Mouse (Mus musculus) myocyte (in vitro differentiated cells): ENCODE data around the gene Errfi1.

Source experiments
- CEBPB ChIP-seq: IDR thresholded peaks from 2 replicates; pipeline ENCODE4 v1.6.1; 2011; ENCODE audit warnings: mild to moderate bottlenecking, moderate library complexity; ENCODE audit not compliant: poor library complexity, insufficient read depth, severe bottlenecking
- E2F4 ChIP-seq: IDR thresholded peaks from one replicate; pipeline ENCODE4 v1.6.1; 2011; ENCODE audit warnings: mild to moderate bottlenecking, control low read depth, moderate library complexity; ENCODE audit not compliant: insufficient read depth
- MAX ChIP-seq: IDR thresholded peaks from one replicate; pipeline ENCODE4 v1.6.1; 2011; ENCODE audit warnings: low read depth, mild to moderate bottlenecking, control low read depth
- MYOD1 ChIP-seq, 3 experiments: IDR thresholded peaks; one replicate each; pipeline ENCODE4 v1.6.1; 2011; ENCODE audit warnings: control low read depth in 2 of 3, low read depth in 2 of 3, mild to moderate bottlenecking in 2 of 3, moderate library complexity in 1 of 3; ENCODE audit not compliant: insufficient read length in 2 of 3, control insufficient read depth in 1 of 3
- MYOG ChIP-seq, 3 experiments: IDR thresholded peaks; one replicate each; pipeline ENCODE4 v1.6.1; 2011; ENCODE audit warnings: control low read depth in 2 of 3, low read depth in 2 of 3, mild to moderate bottlenecking in 2 of 3; ENCODE audit not compliant: insufficient read length in 2 of 3, control insufficient read depth in 1 of 3, insufficient read depth in 1 of 3
- POLR2A ChIP-seq: IDR thresholded peaks from one replicate; pipeline ENCODE4 v1.6.1; 2011; ENCODE audit warnings: low read depth, mild to moderate bottlenecking, control low read depth, moderate library complexity; ENCODE audit not compliant: insufficient read length
- POLR2AphosphoS2 ChIP-seq: IDR thresholded peaks from one replicate; pipeline ENCODE4 v1.6.1; 2011; ENCODE audit warnings: low read depth, control low read depth; ENCODE audit not compliant: insufficient read length
- REST ChIP-seq: IDR thresholded peaks from one replicate; pipeline ENCODE4 v1.6.1; 2011; ENCODE audit warnings: mild to moderate bottlenecking, control low read depth, moderate library complexity; ENCODE audit not compliant: insufficient read depth, insufficient read length
- SRF ChIP-seq: IDR thresholded peaks from one replicate; pipeline ENCODE4 v1.6.1; 2011; ENCODE audit warnings: low read depth; ENCODE audit not compliant: control insufficient read depth, insufficient read length
- TCF12 ChIP-seq: IDR thresholded peaks from one replicate; pipeline ENCODE4 v1.6.1; 2011; ENCODE audit warnings: mild to moderate bottlenecking, control low read depth; ENCODE audit not compliant: poor library complexity, insufficient read depth, severe bottlenecking
- TCF3 ChIP-seq: IDR thresholded peaks from one replicate; pipeline ENCODE4 v1.6.1; 2011; ENCODE audit warnings: low read depth, control low read depth; ENCODE audit not compliant: insufficient read length
- USF1 ChIP-seq: IDR thresholded peaks from one replicate; pipeline ENCODE4 v1.6.1; 2011; ENCODE audit warnings: low read depth, mild to moderate bottlenecking, control low read depth, moderate library complexity

- TF ChIP-seq POLR2A (no peak), CEBPB (no peak), USF1 (no peak), MAX (no peak), MYOG (IDR thresholded peaks at IDR 0.05; ENCODE audit: control insufficient read depth in 1 of 3, insufficient read depth in 1 of 3, insufficient read length in 2 of 3, low read depth in 2 of 3) (no peak), MYOD1 (IDR thresholded peaks at IDR 0.05; ENCODE audit: control insufficient read depth in 1 of 3, insufficient read length in 2 of 3, low read depth in 2 of 3) (no peak), POLR2AphosphoS2 (no peak), TCF12 (no peak), TCF3 (no peak), E2F4 (no peak), SRF (no peak), REST (no peak)
Observed at GRCm38 (mm10) chr4:150894718-150895501, 41.2 kb downstream of the Errfi1 start.
